Mouse (Mus musculus) B cell, adult 2 months (primary cell): ENCODE data around the gene Fkbp6.

Source experiments
- DNase-seq, 2 experiments: peaks; one replicate each; pipeline ENCODE4 v3.0.0; 2022

Fkbp6 gene

GRCm38 (mm10) chr5:135271563-135272165 lies 78.2 kb downstream of the Fkbp6 start:
- no peak for DNase-seq

GRCm38 (mm10) chr5:135270361-135270760 lies 79.5 kb downstream of the Fkbp6 start:
- no peak for DNase-seq

GRCm38 (mm10) chr5:135269451-135269850 lies 80.4 kb downstream of the Fkbp6 start:
- no peak for DNase-seq

DNA sequence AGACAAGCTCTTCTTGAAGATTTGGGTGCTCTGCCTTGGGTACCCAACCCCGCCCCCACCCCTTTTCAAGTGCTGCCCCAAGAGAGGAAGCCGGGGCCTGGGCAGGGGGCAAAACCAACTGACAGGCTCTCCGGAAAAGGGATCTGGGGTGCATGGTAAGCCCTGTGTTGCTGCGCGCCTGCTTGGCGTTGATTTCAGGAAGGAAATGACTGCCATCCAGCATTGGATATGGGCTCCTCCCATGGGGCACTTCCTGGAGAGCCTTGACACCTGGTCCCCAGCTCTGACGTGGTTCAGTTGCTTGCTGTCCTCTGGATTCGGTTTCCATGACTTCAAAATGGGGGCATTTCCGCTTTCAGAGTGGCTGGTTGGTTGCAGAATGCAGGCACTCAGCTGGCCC lies 85.3 kb downstream of the Fkbp6 start:
- DNase-seq = peak; percentile 10 to 12

- DNase-seq = peak; percentile 14 to 16
Observed at GRCm38 (mm10) chr5:135263866-135264503, 85.9 kb downstream of the Fkbp6 start.

GRCm38 (mm10) chr5:135258280-135259150 lies 91.3 kb downstream of the Fkbp6 start:
- DNase-seq = no peak

DNA sequence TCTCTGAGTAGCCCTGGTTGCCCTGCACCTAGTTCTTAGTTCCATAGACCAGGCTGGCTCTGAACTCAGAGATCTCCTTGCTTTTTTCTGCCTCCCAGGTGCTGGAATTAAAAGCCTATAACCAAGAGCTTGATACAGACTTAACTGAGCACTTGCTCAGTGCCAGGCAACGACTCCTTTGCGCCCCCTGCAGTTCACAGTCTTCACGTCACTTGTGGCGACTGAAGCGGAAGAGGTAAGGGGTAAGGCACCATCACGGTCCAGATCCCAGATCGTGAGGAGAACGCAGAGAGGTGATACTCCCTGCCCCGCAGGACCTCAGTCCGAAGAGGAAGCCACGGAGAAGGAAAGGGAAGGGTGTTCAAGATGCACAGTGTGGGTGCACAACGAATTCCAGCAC lies 92.3 kb downstream of the Fkbp6 start:
- peak; percentile 39 to 45 for DNase-seq

DNA sequence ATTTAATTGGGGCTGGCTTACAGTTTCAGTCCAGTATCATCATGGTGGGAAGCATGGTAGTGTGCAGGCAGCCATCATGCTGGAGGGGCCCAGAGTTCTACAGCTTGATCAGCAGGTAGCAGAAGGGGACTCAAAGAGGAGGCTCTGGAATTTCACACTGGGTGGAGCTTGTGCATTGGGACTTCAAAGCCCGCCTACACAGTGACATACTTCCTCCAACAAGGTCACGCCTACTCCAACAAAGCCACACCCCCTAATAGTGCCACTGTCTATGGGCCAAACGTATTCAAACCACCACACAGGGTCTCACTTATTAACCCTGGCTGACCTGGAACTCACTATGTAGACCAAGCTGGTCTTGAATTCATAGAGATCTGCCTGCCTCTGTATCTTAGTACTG lies 93.7 kb downstream of the Fkbp6 start:
- DNase-seq = no peak

DNA sequence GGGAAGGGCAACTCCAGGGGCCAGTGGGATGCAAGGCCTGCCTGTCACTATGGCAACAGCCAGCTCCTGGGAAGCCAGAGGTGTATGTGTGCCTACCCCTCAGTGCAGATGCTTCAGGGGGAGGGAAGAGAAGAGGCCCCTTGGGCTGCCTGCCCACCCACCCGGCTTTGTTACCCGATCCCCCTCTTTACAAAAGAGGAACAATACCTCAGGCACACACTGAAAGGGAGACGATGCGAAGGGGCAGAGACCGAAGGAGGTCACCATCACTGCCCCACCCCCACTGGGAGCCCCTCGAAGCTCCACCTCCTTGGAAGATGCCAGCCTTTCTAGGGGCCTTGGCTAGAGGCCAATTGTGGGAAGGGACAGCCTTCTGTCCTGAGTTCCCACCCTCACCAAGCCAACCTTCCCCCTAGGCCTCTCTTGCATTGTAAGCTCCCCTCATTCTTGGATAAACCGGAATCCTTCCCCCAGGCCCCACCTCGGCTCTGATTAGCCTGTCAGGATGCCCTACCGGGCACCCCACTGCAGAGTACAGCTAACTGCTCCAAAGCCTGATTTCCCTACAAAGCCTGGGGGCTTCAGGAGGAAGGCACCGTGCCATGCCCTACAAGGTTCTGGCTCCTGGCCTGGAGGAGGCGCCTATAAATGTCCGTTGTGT lies 96.0 kb downstream of the Fkbp6 start:
- no peak for DNase-seq

GRCm38 (mm10) chr5:135251079-135251454 lies 98.8 kb downstream of the Fkbp6 start, which contains the start of gene Fzd9:
Gene Fzd9, minus strand, starts transcription at chr5:135251230.
- peak; percentile 91 for DNase-seq

GRCm38 (mm10) chr5:135250186-135251078 lies 99.4 kb downstream of the Fkbp6 start:
- peak; percentile 33 to 41 for DNase-seq

DNA sequence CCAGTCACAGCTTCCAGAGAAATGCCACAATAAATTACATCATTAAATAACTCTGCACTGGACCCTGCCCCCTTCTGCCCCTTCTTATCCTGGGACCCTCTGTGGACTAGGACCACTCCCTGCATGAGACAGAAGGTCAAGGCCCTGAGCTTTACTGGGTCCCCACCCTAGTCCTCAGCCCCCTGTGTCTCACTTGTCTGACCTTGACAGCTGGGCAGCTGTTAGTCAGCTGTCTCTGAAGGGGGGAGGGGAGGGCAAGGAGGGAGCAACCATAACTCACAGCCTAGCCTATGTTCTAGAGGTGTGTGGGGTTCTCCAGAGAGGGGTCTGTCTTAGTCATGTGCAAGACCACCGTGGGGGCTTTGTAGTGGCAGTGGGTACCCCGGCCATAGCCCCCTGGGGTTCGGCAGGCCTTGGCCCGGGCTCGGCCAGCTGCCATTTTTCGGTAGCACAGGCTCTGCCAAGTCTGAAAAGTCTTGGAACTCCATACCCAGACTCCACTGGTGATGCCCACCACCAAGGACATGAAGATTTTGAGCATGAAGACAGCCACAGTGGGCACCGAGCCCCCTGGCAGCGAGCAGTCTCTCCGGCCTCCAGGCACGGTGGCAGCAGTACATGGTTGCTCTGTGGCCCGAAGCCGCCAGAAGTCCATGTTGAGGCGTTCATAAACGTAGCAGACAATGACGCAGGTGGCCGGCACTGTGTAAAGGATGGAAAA lies 100.7 kb downstream of the Fkbp6 start:
- no peak for DNase-seq

DNA sequence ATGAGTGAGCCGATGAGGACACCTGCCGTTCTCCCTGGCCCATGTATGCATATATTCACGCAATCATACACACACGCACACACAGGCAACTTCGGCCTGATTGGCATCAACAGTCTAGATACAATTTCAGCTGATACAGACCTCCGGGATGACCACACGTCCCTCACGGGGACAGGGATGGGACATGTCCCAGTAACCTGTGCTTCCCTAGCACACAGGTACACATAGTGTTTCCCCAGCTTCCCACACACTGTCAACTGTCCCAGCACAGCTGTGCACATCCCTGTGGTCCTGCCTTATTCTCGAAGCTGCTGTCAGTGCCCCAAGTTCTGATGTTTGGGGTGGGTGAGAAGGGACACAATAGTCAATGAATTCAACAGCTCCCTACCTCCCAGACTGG lies 102.5 kb downstream of the Fkbp6 start:
- DNase-seq = no peak

- DNase-seq = no peak
Observed at GRCm38 (mm10) chr5:135246531-135246930, 103.3 kb downstream of the Fkbp6 start.

DNA sequence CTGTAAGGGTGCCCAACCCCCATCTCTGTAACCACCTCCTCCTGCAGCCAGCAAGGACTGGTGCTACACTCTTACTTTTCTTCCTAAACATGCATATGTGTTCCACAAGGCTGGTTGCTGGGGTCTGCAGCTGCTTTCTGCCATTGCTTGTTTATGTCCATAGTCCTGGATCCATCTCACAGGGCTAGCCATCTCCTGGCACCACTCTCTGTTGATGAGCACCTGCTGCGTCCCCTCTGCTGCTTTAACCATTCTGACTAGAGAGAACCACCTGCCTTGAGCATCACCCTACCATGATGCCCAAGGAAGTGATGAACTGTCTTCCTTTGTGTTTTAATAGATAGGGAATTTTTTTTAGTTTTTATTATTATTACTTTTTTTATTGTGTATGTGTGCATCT lies 106.7 kb downstream of the Fkbp6 start:
- DNase-seq = no peak

DNA sequence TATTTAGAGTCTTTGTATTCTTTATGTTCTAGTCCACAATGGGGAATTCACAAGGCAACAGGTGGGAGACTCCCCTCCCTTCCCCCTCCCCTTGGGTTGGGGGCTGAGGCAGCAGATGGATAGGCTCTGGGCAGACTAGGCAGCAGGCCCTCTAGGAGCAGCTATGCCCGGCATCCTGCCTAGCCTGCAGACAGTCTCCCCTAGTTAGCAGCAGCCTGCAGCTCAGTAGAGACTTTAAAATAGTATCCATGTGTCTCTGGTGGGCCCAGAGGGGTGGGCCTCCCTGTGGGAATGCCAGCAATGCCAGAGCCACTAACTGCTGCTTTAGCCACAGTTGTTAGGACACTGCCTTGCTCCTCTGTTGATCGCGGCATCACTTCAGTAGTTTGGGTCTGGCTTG lies 107.2 kb downstream of the Fkbp6 start:
- DNase-seq = no peak

DNA sequence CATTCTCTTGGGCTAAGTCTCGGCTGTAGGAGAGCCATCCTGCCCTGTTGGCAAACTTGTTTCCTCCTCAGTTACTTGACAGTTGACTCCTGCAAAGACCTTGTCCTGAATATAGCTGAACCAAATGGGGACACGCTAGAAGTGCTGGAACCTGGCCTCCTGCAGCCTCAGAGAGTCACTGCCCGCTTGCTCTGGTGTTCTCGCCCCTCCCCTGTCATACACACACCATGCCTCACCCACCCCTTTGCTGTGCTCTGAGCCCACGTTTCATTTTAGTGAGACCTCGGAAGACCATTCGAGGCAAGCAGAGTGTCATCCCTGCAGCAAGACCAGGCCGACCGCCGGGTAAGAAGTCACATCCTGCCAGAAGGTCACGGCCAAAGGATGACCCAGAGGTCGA lies 107.7 kb downstream of the Fkbp6 start:
- DNase-seq = no peak
